Mouse (Mus musculus) small intestine, adult 2 months (tissue): ENCODE data around the gene Mgat4e.

Source experiments
- CTCF ChIP-seq: fragments of 200-500 bp; IDR thresholded peaks from 2 replicates; pipeline ENCODE4 v1.5.1; 2012; ENCODE audit warnings: low read depth, mild to moderate bottlenecking, control low read depth, inconsistent platforms, low read length, moderate library complexity, mixed read lengths; ENCODE audit not compliant: insufficient replicate concordance, insufficient read length; ENCODE audit errors: extremely low read depth
- POLR2A ChIP-seq: fragments of 200-500 bp; IDR thresholded peaks from 2 replicates; pipeline ENCODE4 v1.6.1; 2012; ENCODE audit warnings: low read depth, mild to moderate bottlenecking, control low read depth, inconsistent platforms, low read length, moderate library complexity

GRCm38 (mm10) chr1:134516491-134517198, 32.8 kb downstream of the Mgat4e start:
- TF ChIP-seq POLR2A (no peak), CTCF (no peak)
